Comparison of ENCODE assay signal across 24 mouse cellular contexts in the genomic region with DNA sequence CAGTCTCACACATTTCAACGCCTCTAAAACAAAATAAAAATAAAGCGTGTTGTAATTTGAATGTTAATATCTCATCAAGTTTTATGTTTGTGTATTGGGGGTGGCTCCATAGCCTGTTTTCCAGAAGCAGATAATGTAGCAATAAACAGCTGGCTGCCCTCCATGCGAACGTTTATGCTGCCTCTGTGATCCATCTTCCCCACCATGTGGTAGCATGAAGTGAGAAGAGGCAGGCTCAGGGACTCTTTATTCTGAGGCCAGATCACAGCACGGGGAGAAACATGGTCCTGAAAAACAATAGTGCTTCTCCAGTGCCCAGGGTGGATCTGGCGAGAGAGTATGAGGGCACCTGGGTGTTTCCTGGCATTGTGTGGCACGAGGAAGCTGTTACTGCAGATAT.
DNase-seq lines count a peak whose midpoint lies in the region; ATAC-seq and TF ChIP-seq lines count a peak whose summit lies in the region.
"Had no signal": no experiment of that assay in that cellular context is flagged by ENCODE, and none has a peak within 500 bp of the region (broad histone marks: within the 10 kb centered on the region; RNA-seq: fewer than 3 reads in every experiment).

No protein-coding gene starts in this region.

- no peak overlapping the region for H3K4me3 ChIP-seq in hindbrain, embryonic 13.5 days
- no peak overlapping the region for H3K4me3 ChIP-seq in hindbrain, embryonic 10.5 days
- H3K4me3 ChIP-seq in hindbrain, embryonic 16.5 days (ENCODE audit: low read length): no peak overlapping the region
- no peak overlapping the region for H3K4me3 ChIP-seq in hindbrain, postnatal 0 days (ENCODE audit: low read length)
- no peak overlapping the region for H3K4me3 ChIP-seq in neural tube, embryonic 13.5 days
- H3K4me3 ChIP-seq: forebrain, embryonic 10.5 days; heart, embryonic 12.5 days; heart, embryonic 15.5 days had no signal

- H3K4me1 ChIP-seq in hindbrain, embryonic 13.5 days (replicated peaks): no peaks in the 10 kb centered on the region; the same call in 1 of the 2 replicates
- no peaks in the 10 kb centered on the region for H3K4me1 ChIP-seq in hindbrain, embryonic 10.5 days (replicated peaks)
- H3K4me1 ChIP-seq in hindbrain, embryonic 16.5 days (ENCODE audit: control insufficient read depth, insufficient read depth, low read depth, low read length): no peaks in the 10 kb centered on the region
- no peaks in the 10 kb centered on the region for H3K4me1 ChIP-seq in hindbrain, postnatal 0 days (ENCODE audit: insufficient read depth, low read length)
- H3K4me1 ChIP-seq in neural tube, embryonic 13.5 days (replicated peaks): no peaks in the 10 kb centered on the region
- H3K4me1 ChIP-seq: forebrain, embryonic 10.5 days; heart, embryonic 12.5 days had no signal

- H3K4me2 ChIP-seq in hindbrain, embryonic 13.5 days: no peak overlapping the region
- H3K4me2 ChIP-seq in hindbrain, embryonic 16.5 days (ENCODE audit: low read length): no peak overlapping the region
- H3K4me2 ChIP-seq in hindbrain, postnatal 0 days (ENCODE audit: low read depth, low read length): no peak overlapping the region
- no peak overlapping the region for H3K4me2 ChIP-seq in neural tube, embryonic 13.5 days
- H3K4me2 ChIP-seq: heart, embryonic 12.5 days; heart, embryonic 15.5 days had no signal

- H3K36me3 ChIP-seq in hindbrain, embryonic 13.5 days: no peaks in the 10 kb centered on the region
- no peaks in the 10 kb centered on the region for H3K36me3 ChIP-seq in hindbrain, embryonic 10.5 days
- H3K36me3 ChIP-seq in hindbrain, embryonic 16.5 days (ENCODE audit: control insufficient read depth, insufficient read depth, low read length): no peaks in the 10 kb centered on the region
- no peaks in the 10 kb centered on the region for H3K36me3 ChIP-seq in hindbrain, postnatal 0 days (ENCODE audit: insufficient read depth, low read length)
- H3K36me3 ChIP-seq in neural tube, embryonic 13.5 days: no peaks in the 10 kb centered on the region
- H3K36me3 ChIP-seq: forebrain, embryonic 10.5 days; G1E; heart, embryonic 12.5 days; heart, embryonic 15.5 days had no signal

- H3K27me3 ChIP-seq in hindbrain, embryonic 13.5 days: no peaks in the 10 kb centered on the region
- no peaks in the 10 kb centered on the region for H3K27me3 ChIP-seq in hindbrain, embryonic 10.5 days (ENCODE audit: insufficient read depth, poor library complexity, severe bottlenecking)
- no peaks in the 10 kb centered on the region for H3K27me3 ChIP-seq in hindbrain, embryonic 16.5 days (replicated peaks; ENCODE audit: control insufficient read depth, insufficient read depth, low read length)
- H3K27me3 ChIP-seq in hindbrain, postnatal 0 days (ENCODE audit: insufficient read depth, low read length): no peaks in the 10 kb centered on the region
- no peaks in the 10 kb centered on the region for H3K27me3 ChIP-seq in neural tube, embryonic 13.5 days
- H3K27me3 ChIP-seq: CH12.LX; heart, embryonic 12.5 days; heart, embryonic 15.5 days; Patski had no signal

- H3K27ac ChIP-seq in hindbrain, embryonic 13.5 days: no peak overlapping the region
- H3K27ac ChIP-seq in hindbrain, embryonic 10.5 days: no peak overlapping the region
- no peak overlapping the region for H3K27ac ChIP-seq in hindbrain, embryonic 16.5 days (ENCODE audit: low read depth, low read length)
- H3K27ac ChIP-seq in hindbrain, postnatal 0 days: no peak overlapping the region
- H3K27ac ChIP-seq in neural tube, embryonic 13.5 days (replicated peaks): 0 out of 2 replicates have a peak overlapping the region, but pooled peaks have one; percentile 33
- H3K27ac ChIP-seq: forebrain, embryonic 10.5 days; heart, embryonic 15.5 days had no signal

- no peak overlapping the region for H3K9ac ChIP-seq in hindbrain, embryonic 13.5 days
- no peak overlapping the region for H3K9ac ChIP-seq in hindbrain, embryonic 16.5 days (ENCODE audit: low read depth, low read length)
- no peak overlapping the region for H3K9ac ChIP-seq in hindbrain, postnatal 0 days (replicated peaks; ENCODE audit: low read length)
- H3K9ac ChIP-seq in neural tube, embryonic 13.5 days: no peak overlapping the region
- H3K9ac ChIP-seq: heart, embryonic 12.5 days; heart, embryonic 15.5 days had no signal

- 0 out of 2 replicates have a peak, but pooled peaks have one; percentile 7 for ATAC-seq in hindbrain, embryonic 13.5 days (ENCODE audit: low FRiP score)
- ATAC-seq in hindbrain, embryonic 16.5 days: peak; percentile 68; the same call in 1 of the 2 replicates
- no peak for ATAC-seq in hindbrain, postnatal 0 days
- peak; percentile 74; the same call in 1 of the 2 replicates for ATAC-seq in neural tube, embryonic 13.5 days (ENCODE audit: low read depth)
- ATAC-seq: forebrain, embryonic 14.5 days; Patski had no signal

- no peaks in the 10 kb centered on the region for H3K9me3 ChIP-seq in hindbrain, embryonic 13.5 days
- 0 out of 2 replicates have a peak, but pooled peaks cover 2% of the 10 kb centered on the region for H3K9me3 ChIP-seq in hindbrain, embryonic 10.5 days
- H3K9me3 ChIP-seq in hindbrain, embryonic 16.5 days (ENCODE audit: control insufficient read depth, low read length): no peaks in the 10 kb centered on the region
- no peaks in the 10 kb centered on the region for H3K9me3 ChIP-seq in hindbrain, postnatal 0 days (ENCODE audit: low read length)
- no peaks in the 10 kb centered on the region for H3K9me3 ChIP-seq in neural tube, embryonic 13.5 days
- H3K9me3 ChIP-seq: forebrain, embryonic 10.5 days; G1E; heart, embryonic 15.5 days had no signal

- no peak for TF ChIP-seq CTCF in hindbrain, postnatal 0 days (IDR thresholded peaks at IDR 0.05; ENCODE audit: low read depth)

- DNase-seq in hindbrain, embryonic 10.5 days (ENCODE audit: low spot score): no peak
- no peak for DNase-seq in hindbrain, postnatal 0 days (ENCODE audit: low spot score)
- no peak for DNase-seq in neural tube, embryonic 10.5 days (ENCODE audit: extremely low spot score, low spot score)
- no peak for DNase-seq in kidney, postnatal 10 days
- DNase-seq: adrenal gland, postnatal 10 days; adrenal gland, postnatal 36 days; B cell, adult 2 months; cerebellum, adult 18-20 months; cerebellum, adult 9-10 months; cerebellum, postnatal 14 days; gastrocnemius, postnatal 25 days; heart, adult 18-20 months; heart, postnatal 10 days; heart, postnatal 36 days had no signal

- WGBS in hindbrain, embryonic 13.5 days: 65% methylated on average over 7 of the region's 7 CpGs
- 84% methylated on average over 7 of the region's 7 CpGs for WGBS in hindbrain, embryonic 10.5 days
- 63% methylated on average over 7 of the region's 7 CpGs for WGBS in hindbrain, embryonic 16.5 days
- WGBS in hindbrain, postnatal 0 days: 47% methylated on average over 7 of the region's 7 CpGs
- WGBS in neural tube, embryonic 13.5 days: 64% methylated on average over 7 of the region's 7 CpGs
